8 mouse cellular contexts compared by ENCODE assay signal in genomic region chr19:24555904-24556584, GRCm38 (mm10). TPM values are rescaled to one million over a fixed set of nuclear protein-coding genes. Genes with fewer than 3 reads are reported as not detected.
DNase-seq lines count a peak whose midpoint lies in the region; ATAC-seq lines count a peak whose summit lies in the region.

No protein-coding gene starts in this region.

- H3K27me3 ChIP-seq in intestine, embryonic 14.5 days (replicated peaks; ENCODE audit: control insufficient read depth, insufficient read depth, low read length), result peaks cover 30% of the 10 kb centered on the region
- peaks cover 38% of the 10 kb centered on the region for H3K27me3 ChIP-seq in midbrain, embryonic 10.5 days (ENCODE audit: low read depth, poor library complexity, severe bottlenecking)

- H3K36me3 ChIP-seq in intestine, embryonic 14.5 days (ENCODE audit: control insufficient read depth, insufficient read depth, low read length), result no peaks in the 10 kb centered on the region
- no peaks in the 10 kb centered on the region for H3K36me3 ChIP-seq in midbrain, embryonic 10.5 days

- intact Hi-C loops in left cerebral cortex, postnatal 36 days (cut with DNase I), result loop anchor here (5.0 to 10.0 kb wide), 4 partner anchors 56 to 251 kb away; partner anchors contain the start of gene Fam122a

- H3K4me1 ChIP-seq in intestine, embryonic 14.5 days (replicated peaks; ENCODE audit: control insufficient read depth, insufficient read depth, low read length), result peaks cover 14% of the 10 kb centered on the region; the same call in 1 of the 2 replicates
- H3K4me1 ChIP-seq in midbrain, embryonic 10.5 days, result peaks cover 46% of the 10 kb centered on the region

- WGBS in intestine, embryonic 14.5 days, result under 1% methylated on average over 43 of the region's 74 CpGs
- 0% methylated on average over 64 of the region's 74 CpGs for WGBS in midbrain, embryonic 10.5 days

- H3K4me2 ChIP-seq in intestine, embryonic 14.5 days (ENCODE audit: low read length), result peak overlapping the region; percentile 88

- ATAC-seq in intestine, embryonic 14.5 days (replicated peaks; ENCODE audit: low FRiP score, low TSS enrichment, low read depth), result peak; percentile 85

- H3K4me3 ChIP-seq in intestine, embryonic 14.5 days (ENCODE audit: low read depth, low read length), result peak overlapping the region; percentile 80
- H3K4me3 ChIP-seq in midbrain, embryonic 10.5 days, result peak overlapping the region; percentile 83

- peak; percentile 86 to 95 for DNase-seq in adrenal gland, adult (ENCODE audit: inconsistent age in 2 of 2, low spot score in 1 of 2)
- peak; percentile 75 for DNase-seq in embryo, embryonic 10 days (ENCODE audit: low spot score)
- DNase-seq in gastrocnemius, postnatal 25 days, result peak; percentile 36
- DNase-seq in intestine, embryonic 14.5 days (ENCODE audit: low spot score), result peak; percentile 91
- peak; percentile 69 to 78 for DNase-seq in left cerebral cortex, postnatal 36 days (ENCODE audit: low spot score in 2 of 2)
- DNase-seq in midbrain, embryonic 10.5 days (ENCODE audit: low spot score), result peak; percentile 83
- peak; percentile 75 for DNase-seq in right cerebral cortex, postnatal 25 days
- peak; percentile 68 to 71 for DNase-seq in urinary bladder, postnatal 4 days (ENCODE audit: low spot score in 2 of 2)

- H3K9me3 ChIP-seq in intestine, embryonic 14.5 days (ENCODE audit: control insufficient read depth, low read length), result no peaks in the 10 kb centered on the region
- 0 out of 2 replicates have a peak, but pooled peaks cover 6% of the 10 kb centered on the region for H3K9me3 ChIP-seq in midbrain, embryonic 10.5 days (replicated peaks)

- peak overlapping the region; percentile 69 for H3K27ac ChIP-seq in intestine, embryonic 14.5 days (ENCODE audit: low read depth)
- peak overlapping the region; percentile 91 for H3K27ac ChIP-seq in midbrain, embryonic 10.5 days (replicated peaks)

- peak overlapping the region; percentile 60 for H3K9ac ChIP-seq in intestine, embryonic 14.5 days (ENCODE audit: low read length)

RNA-seq across cellular contexts. Expression of gene Pip5k1b, which starts 0.4 kb away (rescaled TPM):
- total RNA-seq in gastrocnemius, postnatal 25 days (2021), result under 1 TPM; 0.75 to 0.84 TPM
- 12.4 and 12.6 TPM in 2 replicates for polyA plus RNA-seq in intestine, embryonic 14.5 days (2014; fragmentation: Nextera tagmentation; extraction: Ambion mirVana)
- 10 to 100 TPM; 24.0 to 29.8 TPM for total RNA-seq in left cerebral cortex, postnatal 36 days (2021)
- 2.4 TPM in 2 replicates for polyA plus RNA-seq in midbrain, embryonic 10.5 days (2016; fragmentation: Nextera tagmentation; extraction: Ambion mirVana)

Comparison
In these comparisons a context has a peak if more than half of its experiments do, and no peak if none do; other contexts are left out.
1. Peak in every context shown above with its lines: DNase-seq, ATAC-seq, H3K4me3 ChIP-seq and H3K27ac ChIP-seq.
2. DNase-seq: peak in every context shown above with its lines; median percentile 91 in intestine, embryonic 14.5 days; 90 in adrenal gland, adult; 83 in midbrain, embryonic 10.5 days; 75 in embryo, embryonic 10 days; 75 in right cerebral cortex, postnatal 25 days; 74 in left cerebral cortex, postnatal 36 days; 70 in urinary bladder, postnatal 4 days; 36 in gastrocnemius, postnatal 25 days.
3. RNA of gene Pip5k1b, which starts 0.4 kb away (total RNA-seq): 24.0 to 29.8 TPM in left cerebral cortex, postnatal 36 days; 0.75 to 0.84 TPM in gastrocnemius, postnatal 25 days; every median in the first group is over 10 times any median in the second.